Mouse (Mus musculus): ENCODE measurements around the gene Pde10a. TPM values are rescaled to one million over a fixed set of nuclear protein-coding genes. Genes with fewer than 3 reads are reported as not detected.

Gene Pde10a
- polyA plus RNA-seq, 1 experiment: 0.52 TPM

DNA sequence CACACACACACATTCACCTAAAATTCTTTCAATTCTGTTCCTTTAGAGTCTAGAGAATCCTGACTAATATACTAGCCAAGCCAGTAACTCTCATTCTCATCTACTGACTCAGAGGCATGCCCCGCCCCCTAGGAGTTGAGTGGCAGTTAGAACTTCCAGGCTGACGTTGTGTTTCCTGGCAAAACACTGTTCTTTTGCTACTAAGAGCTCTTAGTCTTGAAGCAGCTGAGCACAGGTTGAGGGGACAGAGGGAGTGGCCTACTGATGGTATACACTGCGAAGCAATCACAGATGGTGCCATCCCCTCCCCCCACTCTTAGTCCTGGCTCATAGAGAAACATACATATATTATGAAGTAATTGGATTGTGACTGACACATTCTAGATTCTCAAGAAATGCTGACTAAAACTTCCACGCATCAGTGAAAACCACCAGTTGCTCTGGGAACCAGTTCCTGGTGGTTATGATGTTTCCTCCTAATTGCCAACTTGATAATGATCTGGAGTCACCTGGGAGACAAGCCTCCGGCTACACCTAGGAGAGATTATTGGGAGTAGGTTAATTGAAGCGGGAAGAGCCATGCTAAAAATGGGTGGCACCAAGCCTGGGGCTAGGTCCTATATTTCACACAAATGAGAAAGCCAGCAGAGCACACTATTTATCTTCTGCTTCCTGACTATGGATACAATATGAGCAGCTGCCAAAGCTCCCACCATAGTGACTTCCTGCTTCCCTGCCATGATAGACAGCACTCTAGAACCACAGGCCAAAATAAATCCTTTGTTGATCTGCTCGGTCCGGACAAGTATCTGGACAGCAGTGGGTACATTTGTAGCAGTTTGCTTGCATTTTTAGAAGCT, 339.7 kb downstream of the Pde10a start:
- Histone ChIP-seq H3K4me3 (ENCODE audit: low read depth, low read length) (no peak overlapping the region), H3K4me1 (ENCODE audit: control insufficient read depth, insufficient read depth, insufficient read length, low read length) (peaks cover 12% of the 10 kb centered on the region; the same call in 1 of the 2 replicates), H3K27me3 (ENCODE audit: control insufficient read depth, insufficient read depth, low read length) (no peaks in the 10 kb centered on the region), H3K36me3 (ENCODE audit: control insufficient read depth, insufficient read depth, low read length) (no peaks in the 10 kb centered on the region), H3K27ac (ENCODE audit: insufficient read depth, low read depth, low read length) (no peak overlapping the region)
- no peak for TF ChIP-seq POLR2A (IDR thresholded peaks at IDR 0.05; ENCODE audit: low read depth, low read length)
- no peak for TF ChIP-seq CTCF (IDR thresholded peaks at IDR 0.05; ENCODE audit: extremely low read depth, insufficient read length, insufficient replicate concordance, low read depth, low read length)
- 58% methylated on average over 8 of the region's 8 CpGs for WGBS

DNA sequence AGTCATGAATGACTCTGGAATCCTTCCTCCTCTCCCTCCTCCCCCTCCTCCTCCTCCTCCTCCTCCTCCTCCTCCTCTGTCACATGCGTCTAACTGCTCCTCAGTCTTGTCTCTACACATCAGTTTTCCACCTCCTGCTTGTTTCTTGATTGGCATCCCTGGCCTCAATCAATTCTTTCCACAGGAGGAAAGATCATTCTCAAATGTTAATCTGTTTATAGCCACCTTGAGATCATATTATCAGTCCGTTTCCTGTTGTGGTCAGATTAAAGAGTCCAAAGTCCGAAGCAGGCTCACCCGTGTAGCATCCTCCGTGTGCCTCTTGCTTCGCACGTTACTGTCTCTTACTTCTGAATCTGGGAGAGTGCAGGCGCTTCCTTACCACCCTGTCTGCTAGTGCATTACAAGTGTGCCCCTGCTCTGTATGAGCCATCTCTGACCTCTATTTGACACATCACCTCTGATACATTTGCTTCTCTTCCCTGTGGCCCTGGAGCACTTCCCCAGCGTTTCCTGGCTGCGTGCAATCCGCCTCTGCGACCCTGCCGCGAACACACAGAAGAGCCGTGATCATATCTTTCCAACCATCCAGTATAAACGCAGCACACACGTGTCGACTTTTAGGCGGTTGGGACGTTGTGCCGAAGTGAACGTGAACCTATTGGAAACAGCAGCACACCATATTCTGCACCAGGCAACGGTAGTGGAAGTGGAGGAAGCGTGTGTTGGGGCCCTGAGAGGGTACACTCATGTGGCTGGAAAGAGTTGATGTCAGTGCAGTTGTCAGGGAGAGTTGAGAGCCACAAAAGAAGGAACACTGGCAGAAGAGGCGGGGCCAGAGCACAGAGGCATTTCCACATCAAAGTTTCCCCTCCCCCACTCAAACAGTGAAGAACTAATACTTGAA, 342.4 kb downstream of the Pde10a start:
- Histone ChIP-seq H3K27me3 (ENCODE audit: control insufficient read depth, insufficient read depth, low read length) (no peaks in the 10 kb centered on the region), H3K27ac (ENCODE audit: insufficient read depth, low read depth, low read length) (peak overlapping the region; percentile 32; the same call in 1 of the 2 replicates), H3K4me3 (ENCODE audit: low read depth, low read length) (no peak overlapping the region), H3K36me3 (ENCODE audit: control insufficient read depth, insufficient read depth, low read length) (no peaks in the 10 kb centered on the region), H3K4me1 (ENCODE audit: control insufficient read depth, insufficient read depth, insufficient read length, low read length) (peaks cover 16% of the 10 kb centered on the region)
- no peak for TF ChIP-seq CTCF (IDR thresholded peaks at IDR 0.05; ENCODE audit: extremely low read depth, insufficient read length, insufficient replicate concordance, low read depth, low read length)
- TF ChIP-seq POLR2A (IDR thresholded peaks at IDR 0.05; ENCODE audit: low read depth, low read length): no peak
- 49% methylated on average over 25 of the region's 25 CpGs for WGBS

DNA sequence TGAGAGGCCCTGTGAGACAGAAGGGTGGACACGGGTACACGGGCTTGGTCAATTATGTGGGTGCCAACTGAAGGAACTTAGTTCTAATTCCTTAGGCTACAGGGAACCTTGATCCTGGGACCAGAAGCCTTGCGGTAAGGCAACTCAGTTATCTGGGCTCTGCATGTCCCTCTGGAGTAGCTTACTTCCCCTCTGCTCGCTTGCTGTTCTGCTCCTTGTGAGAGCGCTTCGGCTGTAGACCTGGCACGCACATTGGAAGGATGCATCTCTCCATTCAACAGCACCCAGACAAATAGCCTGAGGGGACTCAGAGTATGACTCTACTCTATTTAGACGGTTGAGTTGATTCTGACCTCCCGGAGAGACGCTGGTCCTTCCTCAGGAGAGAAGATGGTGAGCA, 344.1 kb downstream of the Pde10a start:
- TF ChIP-seq CTCF (IDR thresholded peaks at IDR 0.05; ENCODE audit: extremely low read depth, insufficient read length, insufficient replicate concordance, low read depth, low read length) (no peak), POLR2A (IDR thresholded peaks at IDR 0.05; ENCODE audit: low read depth, low read length) (no peak)
- Histone ChIP-seq H3K27ac (ENCODE audit: insufficient read depth, low read depth, low read length) (no peak overlapping the region), H3K4me3 (ENCODE audit: low read depth, low read length) (no peak overlapping the region), H3K36me3 (ENCODE audit: control insufficient read depth, insufficient read depth, low read length) (no peaks in the 10 kb centered on the region), H3K27me3 (ENCODE audit: control insufficient read depth, insufficient read depth, low read length) (no peaks in the 10 kb centered on the region), H3K4me1 (ENCODE audit: control insufficient read depth, insufficient read depth, insufficient read length, low read length) (peaks cover 13% of the 10 kb centered on the region)
- 90% methylated on average over 10 of the region's 10 CpGs for WGBS

- 82% methylated on average over 7 of the region's 7 CpGs for WGBS
- Histone ChIP-seq H3K36me3 (ENCODE audit: control insufficient read depth, insufficient read depth, low read length) (no peaks in the 10 kb centered on the region), H3K27ac (ENCODE audit: insufficient read depth, low read depth, low read length) (no peak overlapping the region), H3K27me3 (ENCODE audit: control insufficient read depth, insufficient read depth, low read length) (no peaks in the 10 kb centered on the region), H3K4me1 (ENCODE audit: control insufficient read depth, insufficient read depth, insufficient read length, low read length) (peaks cover 14% of the 10 kb centered on the region), H3K4me3 (ENCODE audit: low read depth, low read length) (no peak overlapping the region)
- no peak for TF ChIP-seq POLR2A (IDR thresholded peaks at IDR 0.05; ENCODE audit: low read depth, low read length)
- no peak for TF ChIP-seq CTCF (IDR thresholded peaks at IDR 0.05; ENCODE audit: extremely low read depth, insufficient read length, insufficient replicate concordance, low read depth, low read length)
Measured at GRCm38 (mm10) chr17:8870848-8871247, 345.7 kb downstream of the Pde10a start.

- Histone ChIP-seq H3K36me3 (ENCODE audit: control insufficient read depth, insufficient read depth, low read length) (no peaks in the 10 kb centered on the region), H3K27ac (ENCODE audit: insufficient read depth, low read depth, low read length) (no peak overlapping the region), H3K27me3 (ENCODE audit: control insufficient read depth, insufficient read depth, low read length) (no peaks in the 10 kb centered on the region), H3K4me1 (ENCODE audit: control insufficient read depth, insufficient read depth, insufficient read length, low read length) (peaks cover 14% of the 10 kb centered on the region), H3K4me3 (ENCODE audit: low read depth, low read length) (no peak overlapping the region)
- no peak for TF ChIP-seq CTCF (IDR thresholded peaks at IDR 0.05; ENCODE audit: extremely low read depth, insufficient read length, insufficient replicate concordance, low read depth, low read length)
- TF ChIP-seq POLR2A (IDR thresholded peaks at IDR 0.05; ENCODE audit: low read depth, low read length): no peak
- 59% methylated on average over 7 of the region's 7 CpGs for WGBS
Measured at GRCm38 (mm10) chr17:8871396-8871795, 346.2 kb downstream of the Pde10a start.

- Histone ChIP-seq H3K36me3 (ENCODE audit: control insufficient read depth, insufficient read depth, low read length) (no peaks in the 10 kb centered on the region), H3K4me3 (ENCODE audit: low read depth, low read length) (peak overlapping the region; percentile 17; the same call in 1 of the 2 replicates), H3K27me3 (ENCODE audit: control insufficient read depth, insufficient read depth, low read length) (no peaks in the 10 kb centered on the region), H3K27ac (ENCODE audit: insufficient read depth, low read depth, low read length) (no peak overlapping the region), H3K4me1 (ENCODE audit: control insufficient read depth, insufficient read depth, insufficient read length, low read length) (peaks cover 14% of the 10 kb centered on the region)
- WGBS: 14% methylated on average over 12 of the region's 12 CpGs
- TF ChIP-seq POLR2A (IDR thresholded peaks at IDR 0.05; ENCODE audit: low read depth, low read length) (no peak), CTCF (IDR thresholded peaks at IDR 0.05; ENCODE audit: extremely low read depth, insufficient read length, insufficient replicate concordance, low read depth, low read length) (no peak)
Measured at GRCm38 (mm10) chr17:8871997-8872593, 346.9 kb downstream of the Pde10a start.

Data from small intestine, adult 2 months (tissue).